Mouse (Mus musculus): ENCODE data around the gene Gcc1.

The Gcc1 gene

DNA sequence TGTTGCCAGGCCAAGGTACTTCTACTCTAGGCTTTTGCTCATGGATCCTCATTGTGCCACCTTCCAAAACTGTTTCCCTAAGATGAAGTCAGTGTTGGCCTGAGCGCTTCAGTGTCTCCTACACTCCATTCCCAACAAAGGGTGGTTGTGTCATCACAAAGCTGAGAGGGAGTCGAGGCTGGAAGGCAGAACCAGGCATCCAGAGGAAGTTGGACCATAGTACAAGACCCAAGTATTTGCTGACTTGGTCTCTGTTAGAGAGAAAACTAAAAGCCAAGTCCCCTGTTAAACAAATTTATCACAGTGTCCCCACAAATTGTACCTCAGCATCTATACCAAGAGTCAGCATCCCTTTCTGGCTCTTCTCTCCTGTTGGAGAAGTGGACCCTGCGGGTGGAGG lies at the start of gene Gcc1:
TSS of gene Gcc1 (minus strand) at position 101 of the 400 bp plus-strand sequence.
- DNase-seq = no peak

GRCm38 (mm10) chr6:28474839-28475238 lies 46.6 kb upstream of the Gcc1 start, which contains the start of gene Snd1:
TSS of gene Snd1 (plus strand) at chr6:28475139.
- DNase-seq = no peak

- no peak for DNase-seq
Measured at GRCm38 (mm10) chr6:28474211-28474610, 46.0 kb upstream of the Gcc1 start.

GRCm38 (mm10) chr6:28471284-28472035 lies 43.3 kb upstream of the Gcc1 start:
- DNase-seq = no peak

DNA sequence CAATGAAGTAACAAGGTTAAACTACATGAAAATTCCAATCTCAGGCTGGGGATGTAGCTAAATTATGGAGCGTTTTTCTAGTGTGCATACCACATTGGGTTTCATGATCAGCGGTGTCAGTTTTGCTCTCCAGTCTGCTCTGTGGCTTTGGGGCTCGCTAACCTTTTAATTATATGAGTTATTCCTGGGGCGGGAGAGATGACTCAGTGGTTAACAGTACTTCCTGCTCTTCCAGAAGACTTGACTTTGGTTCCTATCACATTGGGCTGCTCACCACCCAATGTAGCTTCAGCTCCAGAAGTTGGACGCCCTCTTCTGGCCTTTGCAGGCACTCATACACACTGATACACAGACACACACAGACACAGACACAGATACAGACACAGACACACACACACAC lies 42.4 kb upstream of the Gcc1 start:
- DNase-seq = no peak

GRCm38 (mm10) chr6:28470017-28470602 lies 41.9 kb upstream of the Gcc1 start:
- no peak for DNase-seq

- no peak for DNase-seq
Measured at GRCm38 (mm10) chr6:28464630-28465029, 36.4 kb upstream of the Gcc1 start.

- peak; percentile 72 for DNase-seq
Measured at GRCm38 (mm10) chr6:28460534-28460933, 32.3 kb upstream of the Gcc1 start.

DNA sequence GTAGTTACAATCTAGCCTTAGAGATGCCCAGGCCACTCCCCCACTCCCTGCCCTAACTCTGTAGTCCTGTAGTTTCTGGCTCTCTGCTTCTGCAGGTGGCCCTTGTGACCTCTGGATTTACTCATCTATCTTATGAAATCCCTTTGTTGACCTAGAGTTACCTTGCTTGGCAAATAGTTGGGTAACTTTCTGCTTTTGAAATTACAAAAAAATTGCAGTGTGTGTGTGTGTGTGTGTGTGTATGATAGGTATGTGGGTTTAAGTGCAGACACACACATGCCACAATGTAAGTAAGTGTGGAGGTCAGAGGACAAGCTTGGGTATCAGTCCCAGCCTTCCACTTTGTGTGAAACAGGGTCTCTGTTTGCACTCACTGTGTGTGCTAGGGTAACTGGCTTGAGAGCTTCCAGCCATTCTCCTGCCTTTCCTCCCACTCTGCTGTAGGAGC lies 31.1 kb upstream of the Gcc1 start:
- DNase-seq = no peak

- no peak for DNase-seq
Measured at GRCm38 (mm10) chr6:28450977-28451376, 22.8 kb upstream of the Gcc1 start.

DNA sequence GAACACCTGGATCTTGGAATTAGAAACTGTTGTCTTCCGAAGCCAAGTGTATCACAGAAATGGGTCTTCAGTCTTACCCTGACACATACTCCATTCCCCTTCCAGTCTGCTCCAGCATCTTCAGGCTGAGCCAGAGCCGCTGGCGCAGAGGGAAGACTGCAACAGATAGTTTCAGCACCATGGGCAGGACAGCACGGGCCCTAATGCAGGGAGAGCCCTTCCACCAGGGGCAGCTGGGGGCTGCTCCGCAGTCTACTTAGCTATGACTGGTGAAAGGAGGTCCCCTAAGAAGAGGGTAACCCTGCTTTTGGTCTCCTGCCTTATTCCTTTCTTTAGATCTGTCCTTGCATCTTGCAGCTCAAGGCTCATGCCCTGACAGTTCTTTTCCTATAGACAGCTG lies 22.3 kb upstream of the Gcc1 start:
- DNase-seq = no peak

- no peak for DNase-seq
Measured at GRCm38 (mm10) chr6:28449253-28449652, 21.1 kb upstream of the Gcc1 start, which contains the start of gene Pax4. TSS of gene Pax4 (minus strand) at chr6:28449353.

GRCm38 (mm10) chr6:28447937-28448336 lies 19.7 kb upstream of the Gcc1 start:
- no peak for DNase-seq

- DNase-seq = no peak
Measured at GRCm38 (mm10) chr6:28431538-28431855, 3.3 kb upstream of the Gcc1 start.

DNA sequence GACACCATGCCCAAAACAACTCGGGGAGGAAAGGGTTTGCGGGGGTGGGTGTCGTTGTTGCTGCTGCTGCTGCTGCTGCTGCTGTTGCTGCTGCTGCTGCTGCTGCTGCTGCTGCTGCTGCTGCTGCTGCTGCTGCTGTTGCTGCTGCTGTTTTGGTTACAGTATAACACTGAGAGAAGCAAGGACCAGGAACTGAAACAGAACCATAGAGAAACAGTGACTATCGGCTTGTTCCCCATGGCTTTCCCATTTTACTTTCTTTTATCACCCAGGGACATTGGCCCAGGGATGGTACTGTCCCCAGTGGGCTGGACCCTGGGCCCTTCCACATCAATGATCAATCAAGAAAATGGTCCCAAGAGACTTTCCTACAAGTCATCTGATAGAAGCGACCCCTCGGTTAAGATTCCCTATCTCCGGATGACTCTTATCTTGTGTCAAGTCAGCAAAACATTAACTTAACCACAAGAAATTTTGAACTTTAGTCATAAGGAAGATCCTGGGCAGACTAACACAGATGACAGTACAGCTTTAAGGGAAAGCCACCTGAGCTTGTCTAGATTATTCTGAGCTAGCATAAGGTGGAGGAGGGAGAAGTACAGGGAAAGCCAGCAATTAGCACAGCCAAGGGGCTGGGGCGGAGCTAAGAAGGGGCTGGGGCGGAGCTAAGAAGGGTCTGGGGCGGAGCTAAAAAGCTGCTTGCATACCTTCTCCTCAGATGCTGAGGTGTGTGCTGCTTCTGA lies 2.8 kb upstream of the Gcc1 start:
- no peak for DNase-seq

DNA sequence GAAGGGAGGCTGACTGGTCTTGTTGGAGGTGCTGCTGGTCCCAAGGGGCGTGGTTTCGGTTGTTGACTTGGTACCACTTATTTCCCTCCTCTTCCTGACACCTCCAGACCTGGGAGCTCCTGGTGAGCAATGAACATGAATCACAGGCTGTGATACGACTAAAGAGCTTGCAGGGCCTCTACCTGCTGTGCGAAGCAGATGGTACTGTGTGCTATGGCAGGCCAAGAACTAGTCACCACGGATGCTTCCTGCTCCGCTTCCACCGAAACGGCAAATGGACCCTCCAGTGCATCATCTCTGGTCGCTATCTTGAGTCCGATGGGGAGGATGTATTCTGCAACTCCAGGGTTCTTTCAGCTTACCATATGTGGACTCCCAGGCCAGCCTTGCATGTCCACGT lies 1.7 kb upstream of the Gcc1 start:
- DNase-seq = peak; percentile 61

DNA sequence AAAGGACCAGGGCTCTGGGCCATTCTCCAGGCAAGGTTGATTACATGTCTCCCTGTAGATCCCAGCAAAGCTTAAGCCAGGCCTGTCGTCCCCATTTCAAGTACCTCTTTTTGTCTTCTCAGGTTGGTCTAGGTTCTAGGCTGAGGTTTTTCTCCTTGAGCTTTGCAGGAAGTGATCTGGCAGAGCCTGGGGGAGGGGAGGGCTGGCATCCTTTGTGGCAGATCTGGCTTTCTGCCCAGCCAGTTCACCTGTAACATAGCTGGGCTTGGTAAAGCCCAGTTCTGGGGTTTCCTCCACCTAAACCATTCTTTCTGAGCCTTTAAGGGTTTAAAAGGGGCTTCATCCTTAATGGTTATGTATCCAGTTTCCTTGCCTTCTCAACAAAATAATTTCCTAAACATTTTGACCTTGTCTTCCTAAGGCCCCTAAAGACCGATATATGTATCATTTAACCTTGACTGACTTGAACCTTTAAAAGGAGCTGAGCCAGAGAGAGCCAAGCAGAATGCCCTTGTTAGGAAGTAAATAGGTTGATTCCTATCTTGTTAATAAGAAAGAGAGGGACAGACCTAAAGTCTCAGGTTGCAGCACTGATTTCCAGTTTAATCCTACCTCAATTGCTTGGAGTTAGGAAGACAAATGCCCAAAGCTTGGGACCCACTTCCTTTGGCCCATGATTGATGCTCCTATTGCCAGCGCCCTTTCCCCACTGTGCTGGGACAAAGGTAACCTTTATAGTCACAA lies 922 bp downstream of the Gcc1 start, which contains the start of gene Fscn3:
TSS of gene Fscn3 (plus strand) at position 694 of the 744 bp plus-strand sequence.
- DNase-seq = peak; percentile 31

- peak; percentile 52 for DNase-seq
Measured at GRCm38 (mm10) chr6:28425019-28425418, 3.2 kb downstream of the Gcc1 start.

- peak; percentile 83 for DNase-seq
Measured at GRCm38 (mm10) chr6:28423767-28424695, 4.2 kb downstream of the Gcc1 start.

- DNase-seq = peak; percentile 92
Measured at GRCm38 (mm10) chr6:28423313-28423712, 4.9 kb downstream of the Gcc1 start, which contains the start of gene Arf5. TSS of gene Arf5 (plus strand) at chr6:28423560.

DNA sequence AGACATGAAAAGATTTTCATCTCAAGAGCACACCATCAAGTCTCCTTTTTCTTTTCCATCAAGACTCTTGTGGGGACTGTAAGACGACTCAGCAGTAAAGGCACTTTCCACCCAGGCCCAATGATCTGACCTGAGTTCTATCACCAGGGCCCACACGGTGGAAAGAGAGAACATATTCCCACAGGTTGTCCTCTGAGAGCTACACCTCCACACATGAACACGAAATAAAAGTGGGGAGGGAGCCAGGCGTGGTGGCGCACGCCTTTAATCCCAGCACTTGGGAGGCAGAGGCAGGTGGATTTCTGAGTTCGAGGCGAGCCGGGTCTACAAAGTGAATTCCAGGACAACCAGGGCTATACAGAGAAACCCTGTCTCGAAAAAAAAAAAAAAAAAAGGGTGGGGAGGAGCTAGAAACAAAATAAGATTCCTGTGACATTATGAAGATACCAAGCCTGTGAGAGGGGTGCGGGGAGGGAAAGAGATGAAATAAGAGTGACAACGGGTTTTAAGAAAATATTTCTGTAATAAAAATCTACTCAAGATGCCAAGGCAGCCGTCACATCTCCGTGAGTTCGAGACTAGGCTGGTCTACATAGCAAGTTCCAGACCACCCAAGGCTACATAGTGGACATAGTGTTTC lies 5.4 kb downstream of the Gcc1 start:
- DNase-seq = peak; percentile 63
